Comparison of ENCODE assay signal across 8 mouse cellular contexts in genomic region chr5:35574653-35575599, GRCm38 (mm10). TPM values are rescaled to one million over a fixed set of nuclear protein-coding genes. Genes with fewer than 3 reads are reported as not detected.
DNase-seq lines count a peak whose midpoint lies in the region; ATAC-seq and TF ChIP-seq lines count a peak whose summit lies in the region.

TSS of gene Trmt44 (minus strand) at chr5:35575070.

- H3K4me2 ChIP-seq in heart, embryonic 15.5 days = peak within 1 kb of the TSS; percentile 91
- peak within 1 kb of the TSS; percentile 90 for H3K4me2 ChIP-seq in liver, embryonic 14.5 days (ENCODE audit: low read depth)
- H3K4me2 ChIP-seq in neural tube, embryonic 11.5 days (ENCODE audit: low read depth) = peak within 1 kb of the TSS; percentile 92
- H3K4me2 ChIP-seq in stomach, postnatal 0 days (replicated peaks; ENCODE audit: low read depth) = peak within 1 kb of the TSS; percentile 95

- DNase-seq in CD4-positive, CD25-positive, alpha-beta regulatory T cell, adult 2 months (ENCODE audit: low read depth, low spot score) = peak; percentile 89
- peak; percentile 71 for DNase-seq in fibroblast of lung, adult 2 months (ENCODE audit: low read depth)
- DNase-seq in kidney, postnatal 25 days = peak; percentile 94 to 96
- DNase-seq in liver, embryonic 14.5 days (ENCODE audit: low read depth in 3 of 3, low spot score in 3 of 3) = peak; percentile 73 to 75 (median 75)
- DNase-seq in neural tube, embryonic 11.5 days (ENCODE audit: low spot score) = peak; percentile 93
- peak; percentile 94 for DNase-seq in stomach, postnatal 0 days (ENCODE audit: low spot score)

- H3K27ac ChIP-seq in brown adipose tissue, adult 24 weeks (replicated peaks; ENCODE audit: low read depth, low read length) = peak within 1 kb of the TSS; percentile 86
- H3K27ac ChIP-seq in heart, embryonic 15.5 days = peak within 1 kb of the TSS; percentile 84
- H3K27ac ChIP-seq in liver, embryonic 14.5 days = peak within 1 kb of the TSS; percentile 28
- H3K27ac ChIP-seq in neural tube, embryonic 11.5 days (ENCODE audit: low read depth, low read length) = peak within 1 kb of the TSS; percentile 88
- peak within 1 kb of the TSS; percentile 81 for H3K27ac ChIP-seq in stomach, postnatal 0 days (replicated peaks)

- peak; percentile 91 for ATAC-seq in heart, embryonic 15.5 days (replicated peaks; ENCODE audit: insufficient number of reproducible peaks, insufficient read depth, low FRiP score, low read depth)
- ATAC-seq in liver, embryonic 14.5 days (ENCODE audit: insufficient read depth) = peak; percentile 92
- peak; percentile 93 for ATAC-seq in neural tube, embryonic 11.5 days (ENCODE audit: insufficient read depth, low FRiP score, low TSS enrichment)
- peak; percentile 97 for ATAC-seq in stomach, postnatal 0 days (ENCODE audit: low FRiP score, low TSS enrichment)

- no peaks in the 10 kb centered on the region; the same call in 1 of the 2 replicates for H3K4me1 ChIP-seq in brown adipose tissue, adult 24 weeks (ENCODE audit: control insufficient read depth, insufficient read depth, insufficient read length, low read length)
- H3K4me1 ChIP-seq in heart, embryonic 15.5 days (replicated peaks) = peaks cover 13% of the 10 kb centered on the region
- H3K4me1 ChIP-seq in liver, embryonic 14.5 days (replicated peaks; ENCODE audit: control insufficient read depth in 2 of 2, insufficient read depth in 2 of 2, low read length in 1 of 2) = peaks cover 5 to 6% of the 10 kb centered on the region in 2 experiments; a peak in 3 of 4 replicates
- peaks cover 5% of the 10 kb centered on the region for H3K4me1 ChIP-seq in neural tube, embryonic 11.5 days (ENCODE audit: control insufficient read depth, insufficient read depth, low read length)
- peaks cover 4% of the 10 kb centered on the region; the same call in 1 of the 2 replicates for H3K4me1 ChIP-seq in stomach, postnatal 0 days (replicated peaks; ENCODE audit: control insufficient read depth, insufficient read depth)

- H3K9me3 ChIP-seq in heart, embryonic 15.5 days (replicated peaks) = no peaks in the 10 kb centered on the region
- no peaks in the 10 kb centered on the region for H3K9me3 ChIP-seq in liver, embryonic 14.5 days (ENCODE audit: control insufficient read depth, low read length)
- no peaks in the 10 kb centered on the region for H3K9me3 ChIP-seq in neural tube, embryonic 11.5 days (ENCODE audit: control insufficient read depth, low read length)
- no peaks in the 10 kb centered on the region for H3K9me3 ChIP-seq in stomach, postnatal 0 days (ENCODE audit: control insufficient read depth, low read length)

- no peaks in the 10 kb centered on the region; the same call in 1 of the 2 replicates for H3K27me3 ChIP-seq in heart, embryonic 15.5 days
- no peaks in the 10 kb centered on the region for H3K27me3 ChIP-seq in liver, embryonic 14.5 days (ENCODE audit: control insufficient read depth, insufficient read depth, low read length)
- no peaks in the 10 kb centered on the region for H3K27me3 ChIP-seq in neural tube, embryonic 11.5 days (ENCODE audit: control insufficient read depth, insufficient read depth, low read length)
- no peaks in the 10 kb centered on the region for H3K27me3 ChIP-seq in stomach, postnatal 0 days (ENCODE audit: control insufficient read depth, insufficient read depth, low read length)

- peak within 1 kb of the TSS; percentile 87 for H3K9ac ChIP-seq in heart, embryonic 15.5 days
- peak within 1 kb of the TSS; percentile 74 for H3K9ac ChIP-seq in liver, embryonic 14.5 days (replicated peaks)
- peak within 1 kb of the TSS; percentile 90 for H3K9ac ChIP-seq in neural tube, embryonic 11.5 days (ENCODE audit: low read length)
- H3K9ac ChIP-seq in stomach, postnatal 0 days (ENCODE audit: low read length) = peak within 1 kb of the TSS; percentile 88

- no peak for TF ChIP-seq EP300 in liver, embryonic 14.5 days (IDR thresholded peaks at IDR 0.05; ENCODE audit: low read depth)
- TF ChIP-seq EP300 in stomach, postnatal 0 days (optimal IDR thresholded peaks at IDR 0.05) = no peak

- WGBS in heart, embryonic 15.5 days = 4% methylated on average over 56 of the region's 56 CpGs
- 4% methylated on average over 56 of the region's 56 CpGs for WGBS in liver, embryonic 14.5 days (ENCODE audit: insufficient replicate concordance)
- 4% methylated on average over 56 of the region's 56 CpGs for WGBS in neural tube, embryonic 11.5 days
- 3% methylated on average over 56 of the region's 56 CpGs for WGBS in stomach, postnatal 0 days

- peak within 1 kb of the TSS; percentile 99 for H3K4me3 ChIP-seq in brown adipose tissue, adult 24 weeks (ENCODE audit: insufficient read depth, low read depth, low read length)
- H3K4me3 ChIP-seq in heart, embryonic 15.5 days = peak within 1 kb of the TSS; percentile 99
- peak within 1 kb of the TSS; percentile 80 to 92 for H3K4me3 ChIP-seq in liver, embryonic 14.5 days (ENCODE audit: insufficient read depth in 1 of 2, low read depth in 2 of 2, low read length in 2 of 2)
- H3K4me3 ChIP-seq in neural tube, embryonic 11.5 days (ENCODE audit: low read depth, low read length) = peak within 1 kb of the TSS; percentile 97
- peak within 1 kb of the TSS; percentile 95 for H3K4me3 ChIP-seq in stomach, postnatal 0 days (ENCODE audit: low read depth, low read length)

- H3K36me3 ChIP-seq in heart, embryonic 15.5 days = peaks cover 28% of the 10 kb centered on the region
- H3K36me3 ChIP-seq in liver, embryonic 14.5 days (replicated peaks; ENCODE audit: control insufficient read depth, insufficient read depth, low read depth) = peaks cover 10% of the 10 kb centered on the region; the same call in 1 of the 2 replicates
- peaks cover 2% of the 10 kb centered on the region for H3K36me3 ChIP-seq in neural tube, embryonic 11.5 days (ENCODE audit: control insufficient read depth, insufficient read depth, low read length)
- H3K36me3 ChIP-seq in stomach, postnatal 0 days (ENCODE audit: control insufficient read depth, insufficient read depth, low read length) = peaks cover 7% of the 10 kb centered on the region; the same call in 1 of the 2 replicates

- no peak for TF ChIP-seq CTCF in liver, embryonic 14.5 days (IDR thresholded peaks at IDR 0.05; ENCODE audit: low read depth)
- TF ChIP-seq CTCF in stomach, postnatal 0 days (IDR thresholded peaks at IDR 0.05; ENCODE audit: low read depth) = no peak

RNA-seq across cellular contexts. Expression of gene Trmt44, which starts in this region (rescaled TPM):
- polyA plus RNA-seq in brown adipose tissue, adult 24 weeks (2012; ENCODE audit: insufficient read depth, insufficient read length, missing spikeins) = 1.1 and 2.8 TPM in 2 replicates
- 4.2 and 5.5 TPM in 2 replicates for polyA plus RNA-seq in heart, embryonic 15.5 days (2015; fragmentation: Nextera tagmentation; extraction: Ambion mirVana)
- 1.5 and 2.0 TPM in 2 replicates for polyA plus RNA-seq in liver, embryonic 14.5 days (2012; rRNA removed)
- polyA plus RNA-seq in liver, embryonic 14.5 days (2014; fragmentation: Nextera tagmentation; extraction: Ambion mirVana) = 1.8 and 2.3 TPM in 2 replicates
- polyA plus RNA-seq in neural tube, embryonic 11.5 days (2014; fragmentation: Nextera tagmentation; extraction: Ambion mirVana) = 9.1 and 10.2 TPM in 2 replicates
- polyA plus RNA-seq in stomach, postnatal 0 days (2015; fragmentation: Nextera tagmentation; extraction: Ambion mirVana) = 2.9 and 3.2 TPM in 2 replicates

Comparison
In these comparisons a context has a peak if more than half of its experiments do, and no peak if none do; other contexts are left out.
1. Peak in every context shown above with its lines: DNase-seq, ATAC-seq, H3K4me3 ChIP-seq and H3K27ac ChIP-seq.
2. H3K27ac ChIP-seq: peak in every context shown above with its lines; median percentile 88 in neural tube, embryonic 11.5 days; 86 in brown adipose tissue, adult 24 weeks; 84 in heart, embryonic 15.5 days; 81 in stomach, postnatal 0 days; 28 in liver, embryonic 14.5 days.